Mouse (Mus musculus): ENCODE data around the gene Jazf1. TPM values are rescaled to one million over a fixed set of nuclear protein-coding genes. Genes with fewer than 3 reads are reported as not detected.

Jazf1 gene
- polyA plus RNA-seq, 1 experiment from 2014 or later: 9.3 TPM

- Histone ChIP-seq H3K4me2 (replicated peaks; ENCODE audit: low read depth, low read length) (no peak overlapping the region), H3K27me3 (ENCODE audit: control insufficient read depth, insufficient read depth, low read length) (no peaks in the 10 kb centered on the region), H3K27ac (ENCODE audit: low read length) (no peak overlapping the region), H3K4me3 (ENCODE audit: low read depth, low read length) (no peak overlapping the region), H3K36me3 (ENCODE audit: control insufficient read depth, insufficient read depth, low read length) (no peaks in the 10 kb centered on the region), H3K4me1 (ENCODE audit: control insufficient read depth, insufficient read depth, low read length) (no peaks in the 10 kb centered on the region), H3K9me3 (ENCODE audit: control insufficient read depth, low read depth, low read length) (no peaks in the 10 kb centered on the region), H3K9ac (replicated peaks; ENCODE audit: low read depth, low read length) (no peak overlapping the region)
- 84% methylated on average over 5 of the region's 5 CpGs for WGBS
- ATAC-seq (ENCODE audit: insufficient number of reproducible peaks, insufficient read depth, low FRiP score, low read depth): no peak
These were observed 288.9 kb downstream of the Jazf1 start for GRCm38 (mm10) chr6:52779546-52779945.

- no peak overlapping the region for H3K4me2 ChIP-seq (replicated peaks; ENCODE audit: low read depth, low read length)
- no peak overlapping the region for H3K4me3 ChIP-seq (ENCODE audit: low read depth, low read length)
- H3K4me1 ChIP-seq (ENCODE audit: control insufficient read depth, insufficient read depth, low read length): no peaks in the 10 kb centered on the region
- H3K27ac ChIP-seq (ENCODE audit: low read length): no peak overlapping the region
- no peaks in the 10 kb centered on the region for H3K27me3 ChIP-seq (ENCODE audit: control insufficient read depth, insufficient read depth, low read length)
- no peak for ATAC-seq (ENCODE audit: insufficient number of reproducible peaks, insufficient read depth, low FRiP score, low read depth)
- whole genome bisulfite sequencing: 93% methylated on average over 5 of the region's 5 CpGs
- no peaks in the 10 kb centered on the region for H3K36me3 ChIP-seq (ENCODE audit: control insufficient read depth, insufficient read depth, low read length)
- H3K9me3 ChIP-seq (ENCODE audit: control insufficient read depth, low read depth, low read length): no peaks in the 10 kb centered on the region
- no peak overlapping the region for H3K9ac ChIP-seq (replicated peaks; ENCODE audit: low read depth, low read length)
These were observed 289.9 kb downstream of the Jazf1 start for GRCm38 (mm10) chr6:52778523-52778922.

- Histone ChIP-seq H3K36me3 (ENCODE audit: control insufficient read depth, insufficient read depth, low read length) (no peaks in the 10 kb centered on the region), H3K27ac (ENCODE audit: low read length) (no peak overlapping the region), H3K9ac (replicated peaks; ENCODE audit: low read depth, low read length) (no peak overlapping the region), H3K4me2 (replicated peaks; ENCODE audit: low read depth, low read length) (no peak overlapping the region), H3K27me3 (ENCODE audit: control insufficient read depth, insufficient read depth, low read length) (no peaks in the 10 kb centered on the region), H3K4me1 (ENCODE audit: control insufficient read depth, insufficient read depth, low read length) (no peaks in the 10 kb centered on the region), H3K9me3 (ENCODE audit: control insufficient read depth, low read depth, low read length) (no peaks in the 10 kb centered on the region), H3K4me3 (ENCODE audit: low read depth, low read length) (no peak overlapping the region)
- ATAC-seq (ENCODE audit: insufficient number of reproducible peaks, insufficient read depth, low FRiP score, low read depth): no peak
- 90% methylated on average over 8 of the region's 8 CpGs for WGBS
These were observed 291.4 kb downstream of the Jazf1 start for GRCm38 (mm10) chr6:52777034-52777433.

GRCm38 (mm10) chr6:52775956-52776355, 292.5 kb downstream of the Jazf1 start:
- Histone ChIP-seq H3K9me3 (ENCODE audit: control insufficient read depth, low read depth, low read length) (no peaks in the 10 kb centered on the region), H3K36me3 (ENCODE audit: control insufficient read depth, insufficient read depth, low read length) (no peaks in the 10 kb centered on the region), H3K4me2 (replicated peaks; ENCODE audit: low read depth, low read length) (no peak overlapping the region), H3K27me3 (ENCODE audit: control insufficient read depth, insufficient read depth, low read length) (no peaks in the 10 kb centered on the region), H3K4me1 (ENCODE audit: control insufficient read depth, insufficient read depth, low read length) (no peaks in the 10 kb centered on the region), H3K9ac (replicated peaks; ENCODE audit: low read depth, low read length) (no peak overlapping the region), H3K4me3 (ENCODE audit: low read depth, low read length) (no peak overlapping the region), H3K27ac (ENCODE audit: low read length) (no peak overlapping the region)
- ATAC-seq (ENCODE audit: insufficient number of reproducible peaks, insufficient read depth, low FRiP score, low read depth): no peak
- WGBS: 79% methylated on average over 8 of the region's 8 CpGs

- ATAC-seq (ENCODE audit: insufficient number of reproducible peaks, insufficient read depth, low FRiP score, low read depth): no peak
- no peaks in the 10 kb centered on the region for H3K27me3 ChIP-seq (ENCODE audit: control insufficient read depth, insufficient read depth, low read length)
- H3K4me1 ChIP-seq (ENCODE audit: control insufficient read depth, insufficient read depth, low read length): no peaks in the 10 kb centered on the region
- H3K36me3 ChIP-seq (ENCODE audit: control insufficient read depth, insufficient read depth, low read length): no peaks in the 10 kb centered on the region
- H3K27ac ChIP-seq (ENCODE audit: low read length): no peak overlapping the region
- H3K4me2 ChIP-seq (replicated peaks; ENCODE audit: low read depth, low read length): no peak overlapping the region
- no peaks in the 10 kb centered on the region for H3K9me3 ChIP-seq (ENCODE audit: control insufficient read depth, low read depth, low read length)
- H3K9ac ChIP-seq (replicated peaks; ENCODE audit: low read depth, low read length): no peak overlapping the region
- H3K4me3 ChIP-seq (ENCODE audit: low read depth, low read length): no peak overlapping the region
- WGBS: 69% methylated on average over 3 of the region's 3 CpGs
These were observed 293.1 kb downstream of the Jazf1 start for GRCm38 (mm10) chr6:52775350-52775749.

- 75% methylated on average over 5 of the region's 5 CpGs for WGBS
- Histone ChIP-seq H3K27ac (ENCODE audit: low read length) (no peak overlapping the region), H3K4me2 (replicated peaks; ENCODE audit: low read depth, low read length) (no peak overlapping the region), H3K9me3 (ENCODE audit: control insufficient read depth, low read depth, low read length) (no peaks in the 10 kb centered on the region), H3K4me1 (ENCODE audit: control insufficient read depth, insufficient read depth, low read length) (no peaks in the 10 kb centered on the region), H3K9ac (replicated peaks; ENCODE audit: low read depth, low read length) (no peak overlapping the region), H3K36me3 (ENCODE audit: control insufficient read depth, insufficient read depth, low read length) (peaks cover 6% of the 10 kb centered on the region), H3K4me3 (ENCODE audit: low read depth, low read length) (no peak overlapping the region), H3K27me3 (ENCODE audit: control insufficient read depth, insufficient read depth, low read length) (no peaks in the 10 kb centered on the region)
- ATAC-seq (ENCODE audit: insufficient number of reproducible peaks, insufficient read depth, low FRiP score, low read depth): no peak
These were observed 295.3 kb downstream of the Jazf1 start for GRCm38 (mm10) chr6:52773132-52773531.

GRCm38 (mm10) chr6:52770789-52771188, 297.6 kb downstream of the Jazf1 start:
- Histone ChIP-seq H3K9me3 (ENCODE audit: control insufficient read depth, low read depth, low read length) (no peaks in the 10 kb centered on the region), H3K9ac (replicated peaks; ENCODE audit: low read depth, low read length) (no peak overlapping the region), H3K4me3 (ENCODE audit: low read depth, low read length) (no peak overlapping the region), H3K27me3 (ENCODE audit: control insufficient read depth, insufficient read depth, low read length) (no peaks in the 10 kb centered on the region), H3K27ac (ENCODE audit: low read length) (no peak overlapping the region), H3K4me2 (replicated peaks; ENCODE audit: low read depth, low read length) (no peak overlapping the region), H3K36me3 (ENCODE audit: control insufficient read depth, insufficient read depth, low read length) (peaks cover 18% of the 10 kb centered on the region), H3K4me1 (ENCODE audit: control insufficient read depth, insufficient read depth, low read length) (no peaks in the 10 kb centered on the region)
- WGBS: 26% methylated on average over 1 of the region's 1 CpGs
- ATAC-seq (ENCODE audit: insufficient number of reproducible peaks, insufficient read depth, low FRiP score, low read depth): no peak

- Histone ChIP-seq H3K27me3 (ENCODE audit: control insufficient read depth, insufficient read depth, low read length) (no peaks in the 10 kb centered on the region), H3K4me2 (replicated peaks; ENCODE audit: low read depth, low read length) (no peak overlapping the region), H3K4me3 (ENCODE audit: low read depth, low read length) (no peak overlapping the region), H3K9ac (replicated peaks; ENCODE audit: low read depth, low read length) (no peak overlapping the region), H3K36me3 (ENCODE audit: control insufficient read depth, insufficient read depth, low read length) (peaks cover 24% of the 10 kb centered on the region), H3K9me3 (ENCODE audit: control insufficient read depth, low read depth, low read length) (no peaks in the 10 kb centered on the region), H3K27ac (ENCODE audit: low read length) (no peak overlapping the region), H3K4me1 (ENCODE audit: control insufficient read depth, insufficient read depth, low read length) (no peaks in the 10 kb centered on the region)
- ATAC-seq (ENCODE audit: insufficient number of reproducible peaks, insufficient read depth, low FRiP score, low read depth): no peak
- 72% methylated on average over 7 of the region's 7 CpGs for WGBS
These were observed 303.2 kb downstream of the Jazf1 start for GRCm38 (mm10) chr6:52765206-52765605.

- ATAC-seq (ENCODE audit: insufficient number of reproducible peaks, insufficient read depth, low FRiP score, low read depth): no peak
- H3K4me2 ChIP-seq (replicated peaks; ENCODE audit: low read depth, low read length): no peak overlapping the region
- 92% methylated on average over 5 of the region's 5 CpGs for WGBS
These were observed 315.6 kb downstream of the Jazf1 start for GRCm38 (mm10) chr6:52752832-52753231.

More at GRCm38 (mm10) chr6:52752832-52753231, 315.6 kb downstream of the Jazf1 start:
- H3K27me3 ChIP-seq (ENCODE audit: control insufficient read depth, insufficient read depth, low read length): no peaks in the 10 kb centered on the region
- no peak overlapping the region for H3K9ac ChIP-seq (replicated peaks; ENCODE audit: low read depth, low read length)
- H3K27ac ChIP-seq (ENCODE audit: low read length): no peak overlapping the region
- no peak overlapping the region for H3K4me3 ChIP-seq (ENCODE audit: low read depth, low read length)
- no peaks in the 10 kb centered on the region for H3K9me3 ChIP-seq (ENCODE audit: control insufficient read depth, low read depth, low read length)
- H3K4me1 ChIP-seq (ENCODE audit: control insufficient read depth, insufficient read depth, low read length): no peaks in the 10 kb centered on the region
- peaks cover 27% of the 10 kb centered on the region for H3K36me3 ChIP-seq (ENCODE audit: control insufficient read depth, insufficient read depth, low read length)
